Mouse (Mus musculus): ENCODE measurements around the gene Mccc2. TPM values are rescaled to one million over a fixed set of nuclear protein-coding genes. Genes with fewer than 3 reads are reported as not detected.

Gene Mccc2
- polyA plus RNA-seq (2015; fragmentation: Nextera tagmentation; extraction: Ambion mirVana): 24.8 and 38.8 TPM in 2 replicates

DNA sequence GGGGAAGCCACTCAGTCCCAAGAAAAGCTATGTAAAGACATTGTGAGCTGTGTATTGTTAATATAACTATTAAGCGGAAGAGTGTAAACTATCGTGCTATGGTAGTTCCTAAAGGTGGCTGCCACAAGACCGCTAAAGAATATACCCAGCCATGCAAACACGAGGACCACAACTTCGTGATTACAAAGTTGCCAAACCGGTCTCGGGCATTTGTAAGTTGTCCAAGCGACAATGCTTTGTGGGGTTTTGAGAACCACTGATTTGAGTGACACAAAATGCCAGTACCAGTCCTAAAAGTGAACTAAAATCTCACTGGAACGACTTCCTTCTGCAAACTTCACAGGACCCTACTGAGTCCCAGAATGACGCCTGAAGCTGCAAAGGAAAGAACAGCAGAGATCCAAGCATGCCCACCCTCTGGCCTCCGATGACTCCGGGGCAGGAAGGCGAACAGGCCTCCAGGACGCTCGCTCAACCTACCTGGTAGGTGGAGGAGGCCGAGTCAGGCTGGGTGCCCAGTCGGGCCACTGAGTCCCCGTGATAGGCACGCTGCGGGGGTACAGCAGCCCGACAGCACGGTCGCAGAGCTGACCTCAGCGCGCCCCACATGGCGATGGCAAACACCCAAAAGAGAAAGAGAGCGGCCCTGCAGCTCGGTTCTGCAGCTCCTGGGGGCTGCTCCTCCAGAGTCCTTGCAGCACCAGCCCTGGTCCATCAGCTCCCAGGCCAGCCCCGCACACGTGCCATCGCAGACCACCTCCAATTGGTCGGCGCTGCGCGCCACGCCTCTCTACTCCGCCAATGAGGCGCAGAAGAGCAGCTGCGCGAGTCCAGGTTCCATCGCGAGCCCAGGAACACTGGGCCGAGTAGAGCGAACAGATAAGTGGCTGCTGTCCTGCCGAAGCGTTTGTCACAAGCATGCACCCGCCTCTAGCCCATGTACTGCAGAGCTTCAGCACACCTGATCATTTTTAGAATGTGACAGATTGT is at the start of gene Mccc2:
TSS of gene Mccc2 (minus strand) at position 734 of the 990 bp plus-strand sequence.

DNA sequence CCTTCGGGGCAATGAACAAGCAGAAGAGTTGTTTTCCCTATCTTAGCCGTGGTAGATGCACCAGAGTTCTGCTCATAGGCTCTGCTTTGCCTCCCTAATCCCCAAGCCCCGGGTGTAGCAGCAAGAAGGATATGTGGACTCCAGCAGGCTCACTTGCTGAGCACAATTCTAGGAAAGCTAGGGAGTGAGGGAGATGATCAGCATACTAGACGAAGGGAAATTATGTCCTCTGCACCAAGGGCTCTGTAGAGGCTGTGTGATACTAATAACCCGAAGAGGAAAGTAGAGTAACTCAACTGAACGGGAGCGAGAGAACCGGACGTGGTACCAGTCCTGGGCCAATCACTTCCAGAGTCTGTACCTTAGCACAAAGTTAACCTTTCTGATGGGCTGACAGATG is 114.5 kb downstream of the Mccc2 start, which contains the start of gene Cartpt:
TSS of gene Cartpt (minus strand) at position 127 of the 400 bp plus-strand sequence.

Other genes starting within 250 kb of the Mccc2 start
- gene Cartpt, start 114.5 kb downstream of the Mccc2 start, polyA plus RNA-seq (2015; fragmentation: Nextera tagmentation; extraction: Ambion mirVana): 74.7 and 117 TPM in 2 replicates
- gene Bdp1, start 88.4 kb upstream of the Mccc2 start, polyA plus RNA-seq (2015; fragmentation: Nextera tagmentation; extraction: Ambion mirVana): 11.0 and 15.8 TPM in 2 replicates
- 133 and 194 TPM in 2 replicates for gene Serf1, start 92.4 kb upstream of the Mccc2 start, polyA plus RNA-seq (2015; fragmentation: Nextera tagmentation; extraction: Ambion mirVana)
- 30.2 and 37.2 TPM in 2 replicates for gene Smn1, start 109.2 kb upstream of the Mccc2 start, polyA plus RNA-seq (2015; fragmentation: Nextera tagmentation; extraction: Ambion mirVana)
- gene Naip2, start 186.5 kb upstream of the Mccc2 start, polyA plus RNA-seq (2015; fragmentation: Nextera tagmentation; extraction: Ambion mirVana): 0.65 and 0.87 TPM in 2 replicates
- 2.7 and 6.2 TPM in 2 replicates for gene Naip5, start 230.7 kb upstream of the Mccc2 start, polyA plus RNA-seq (2015; fragmentation: Nextera tagmentation; extraction: Ambion mirVana)

Measured in adrenal gland, postnatal 0 days (tissue).